Comparison of ENCODE assay signal across 9 mouse cellular contexts in the genomic region with DNA sequence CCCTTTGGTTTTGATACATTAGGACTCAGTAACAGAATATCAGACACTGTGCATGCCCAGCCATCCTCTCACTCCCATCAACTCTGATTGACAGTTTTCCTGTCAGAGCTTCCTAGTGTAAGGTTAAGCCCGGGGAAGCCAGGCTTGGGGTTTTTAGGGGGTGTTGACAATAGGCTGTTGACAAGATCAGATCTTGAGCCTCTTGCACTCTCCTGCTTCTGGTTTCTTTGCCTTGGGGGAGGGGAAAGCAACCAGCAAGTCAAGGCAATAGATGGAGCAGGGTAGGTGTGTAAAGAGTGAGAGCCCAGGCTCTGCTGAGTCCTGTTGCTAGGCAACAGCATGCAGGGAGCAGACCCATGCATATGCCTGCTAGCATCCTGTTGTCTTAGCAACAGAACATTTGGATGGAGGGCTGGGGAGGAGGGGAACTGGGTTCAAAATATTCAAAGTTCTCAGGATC.
DNase-seq lines count a peak whose midpoint lies in the region; ATAC-seq lines count a peak whose summit lies in the region.
"Had no signal": no experiment of that assay in that cellular context is flagged by ENCODE, and none has a peak within 500 bp of the region (broad histone marks: within the 10 kb centered on the region; RNA-seq: fewer than 3 reads in every experiment).

No protein-coding gene starts in this region.

- no peak overlapping the region for H3K27ac ChIP-seq in forebrain, embryonic 10.5 days
- peak overlapping the region; percentile 70 for H3K27ac ChIP-seq in midbrain, embryonic 12.5 days (replicated peaks)
- H3K27ac ChIP-seq in heart, embryonic 11.5 days (ENCODE audit: low read depth, low read length) = no peak overlapping the region

- peak overlapping the region; percentile 12; the same call in 1 of the 2 replicates for H3K4me2 ChIP-seq in midbrain, embryonic 12.5 days (replicated peaks)
- no peak overlapping the region for H3K4me2 ChIP-seq in heart, embryonic 11.5 days

- no peaks in the 10 kb centered on the region for H3K36me3 ChIP-seq in forebrain, embryonic 10.5 days (replicated peaks)
- H3K36me3 ChIP-seq in midbrain, embryonic 12.5 days = no peaks in the 10 kb centered on the region
- no peaks in the 10 kb centered on the region for H3K36me3 ChIP-seq in heart, embryonic 11.5 days (ENCODE audit: control insufficient read depth, insufficient read depth, low read length)

- no peaks in the 10 kb centered on the region for H3K9me3 ChIP-seq in forebrain, embryonic 10.5 days
- H3K9me3 ChIP-seq in midbrain, embryonic 12.5 days = no peaks in the 10 kb centered on the region
- no peaks in the 10 kb centered on the region for H3K9me3 ChIP-seq in heart, embryonic 11.5 days (replicated peaks; ENCODE audit: control insufficient read depth, low read length)

- no peaks in the 10 kb centered on the region for H3K27me3 ChIP-seq in forebrain, embryonic 10.5 days (ENCODE audit: poor library complexity, severe bottlenecking)
- no peaks in the 10 kb centered on the region for H3K27me3 ChIP-seq in midbrain, embryonic 12.5 days
- no peaks in the 10 kb centered on the region for H3K27me3 ChIP-seq in heart, embryonic 11.5 days (ENCODE audit: control insufficient read depth, insufficient read depth, low read length)

- H3K4me3 ChIP-seq in forebrain, embryonic 10.5 days = no peak overlapping the region
- no peak overlapping the region for H3K4me3 ChIP-seq in midbrain, embryonic 12.5 days
- H3K4me3 ChIP-seq in heart, embryonic 11.5 days (ENCODE audit: low read depth, low read length) = no peak overlapping the region

- DNase-seq in R1 (ENCODE audit: low read depth, low spot score) = peak; percentile 24
- peak; percentile 33 for DNase-seq in forebrain, embryonic 10.5 days (ENCODE audit: extremely low spot score, low spot score)
- DNase-seq in layer of hippocampus, adult 8-10 months (ENCODE audit: low spot score in 2 of 2) = peak; percentile 76 to 84
- no peak for DNase-seq in thymus, postnatal 10 days (ENCODE audit: low spot score in 2 of 2)
- no peak for DNase-seq in ovary, adult 18-20 months (ENCODE audit: low spot score)
- no peak for DNase-seq in kidney, adult 18-20 months

- 33% methylated on average over 1 of the region's 1 CpGs for WGBS in forebrain, embryonic 10.5 days
- 12% methylated on average over 1 of the region's 1 CpGs for WGBS in midbrain, embryonic 12.5 days
- 14% methylated on average over 1 of the region's 1 CpGs for WGBS in heart, embryonic 11.5 days (ENCODE audit: insufficient replicate concordance)

- H3K4me1 ChIP-seq in forebrain, embryonic 10.5 days = peaks cover 14% of the 10 kb centered on the region
- H3K4me1 ChIP-seq in midbrain, embryonic 12.5 days = peaks cover 15% of the 10 kb centered on the region
- 0 out of 2 replicates have a peak, but pooled peaks cover 3% of the 10 kb centered on the region for H3K4me1 ChIP-seq in heart, embryonic 11.5 days (ENCODE audit: control insufficient read depth, insufficient read depth, low read length)

- ATAC-seq in midbrain, embryonic 12.5 days (ENCODE audit: low FRiP score, low read depth) = peak; percentile 99
- no peak for ATAC-seq in heart, embryonic 11.5 days (replicated peaks; ENCODE audit: insufficient number of reproducible peaks, low FRiP score, low TSS enrichment)
- ATAC-seq: intestine, embryonic 16.5 days had no signal

- H3K9ac ChIP-seq in midbrain, embryonic 12.5 days (replicated peaks) = no peak overlapping the region
- H3K9ac ChIP-seq in heart, embryonic 11.5 days (ENCODE audit: low read depth, low read length) = no peak overlapping the region

Comparison
In these comparisons a context has a peak if more than half of its experiments do, and no peak if none do; other contexts are left out.
1. DNase-seq: peak in R1 (single experiment), forebrain, embryonic 10.5 days (single experiment) and layer of hippocampus, adult 8-10 months (2 of 2); none in thymus, postnatal 10 days (0 of 2), ovary, adult 18-20 months (single experiment) and kidney, adult 18-20 months (single experiment).